32 mouse cellular contexts compared by ENCODE assay signal in the genomic region with DNA sequence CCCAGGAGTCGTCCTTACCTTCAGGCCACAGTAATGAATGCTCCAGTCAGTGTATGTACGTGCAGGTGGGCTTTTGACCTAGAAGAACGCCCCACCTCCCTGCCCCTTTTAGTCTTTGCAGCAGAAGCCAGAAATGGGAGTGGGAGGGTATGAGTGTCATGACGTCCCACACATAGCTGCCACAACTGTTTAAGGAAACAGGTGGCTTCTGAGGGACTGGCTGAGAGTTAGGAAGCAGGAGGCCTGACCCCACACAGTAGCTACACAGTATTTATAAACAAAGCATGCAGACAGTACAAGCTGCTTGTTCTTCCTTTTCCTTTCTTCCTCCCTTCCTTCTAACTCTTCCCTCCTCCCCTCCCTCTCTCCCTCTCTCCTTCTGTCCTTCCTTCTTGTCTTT.
A peak's percentile ranks its signal among the peaks of the same experiment; 100 is the strongest.
DNase-seq lines count a peak whose midpoint lies in the region; ATAC-seq and TF ChIP-seq lines count a peak whose summit lies in the region.
"Had no signal": no experiment of that assay in that cellular context is flagged by ENCODE, and none has a peak within 500 bp of the region (broad histone marks: within the 10 kb centered on the region; RNA-seq: fewer than 3 reads in every experiment).

No protein-coding gene starts in this region.

- H3K9ac ChIP-seq in forebrain, embryonic 15.5 days (replicated peaks), result no peak overlapping the region
- no peak overlapping the region for H3K9ac ChIP-seq in forebrain, embryonic 13.5 days
- H3K9ac ChIP-seq in heart, postnatal 0 days (replicated peaks; ENCODE audit: low read depth, low read length), result no peak overlapping the region
- H3K9ac ChIP-seq: embryonic facial prominence, embryonic 13.5 days; forebrain, embryonic 12.5 days; kidney, embryonic 15.5 days; liver, embryonic 13.5 days; neural tube, embryonic 15.5 days had no signal

- no peak for DNase-seq in heart, postnatal 0 days (ENCODE audit: low spot score)
- no peak for DNase-seq in heart, adult 9 months (ENCODE audit: low spot score in 2 of 2)
- DNase-seq in thymus, adult 2 months, result peak; percentile 2
- DNase-seq in thymus, postnatal 10 days (ENCODE audit: low spot score in 2 of 2), result no peak
- no peak for DNase-seq in adrenal gland, adult 18-20 months (ENCODE audit: low spot score in 2 of 2)
- DNase-seq: adrenal gland, postnatal 10 days; cerebellum, adult 11 months; cerebellum, adult 9-10 months; cerebellum, postnatal 36 days; embryo, embryonic 11 days; gastrocnemius, postnatal 14 days; heart, adult 11 months; heart, postnatal 10 days; kidney, adult 18-20 months; left cerebral cortex, postnatal 4 days; liver, embryonic 13.5 days; lung, adult 18-20 months; midbrain, embryonic 14.5 days; right cerebral cortex, adult 18-20 months; spleen, adult 18-20 months had no signal

- WGBS in forebrain, embryonic 15.5 days, result 85% methylated on average over 4 of the region's 4 CpGs
- 85% methylated on average over 4 of the region's 4 CpGs for WGBS in forebrain, embryonic 13.5 days
- WGBS in heart, postnatal 0 days, result 57% methylated on average over 4 of the region's 4 CpGs
- 24% methylated on average over 4 of the region's 4 CpGs for WGBS in thymus, adult 2 months

- TF ChIP-seq EP300 in heart, postnatal 0 days (IDR thresholded peaks at IDR 0.05; ENCODE audit: low read depth), result no peak

- H3K27ac ChIP-seq in forebrain, embryonic 15.5 days (replicated peaks), result no peak overlapping the region
- no peak overlapping the region for H3K27ac ChIP-seq in forebrain, embryonic 13.5 days
- H3K27ac ChIP-seq in heart, postnatal 0 days (ENCODE audit: low read depth), result 0 out of 2 replicates have a peak overlapping the region, but pooled peaks have one; percentile 5
- H3K27ac ChIP-seq in thymus, adult 2 months (ENCODE audit: control insufficient read depth, insufficient read depth, low read length), result no peak overlapping the region
- H3K27ac ChIP-seq: embryonic facial prominence, embryonic 13.5 days; forebrain, embryonic 12.5 days; kidney, embryonic 15.5 days; liver, embryonic 13.5 days; macrophage; neural tube, embryonic 15.5 days had no signal

- no peaks in the 10 kb centered on the region for H3K4me1 ChIP-seq in forebrain, embryonic 15.5 days
- no peaks in the 10 kb centered on the region for H3K4me1 ChIP-seq in forebrain, embryonic 13.5 days
- peaks cover 5% of the 10 kb centered on the region; the same call in 1 of the 2 replicates for H3K4me1 ChIP-seq in heart, postnatal 0 days (ENCODE audit: control insufficient read depth, insufficient read depth)
- H3K4me1 ChIP-seq in thymus, adult 2 months (replicated peaks; ENCODE audit: control insufficient read depth, insufficient read depth, low read length), result peaks cover 3% of the 10 kb centered on the region; the same call in 1 of the 2 replicates
- H3K4me1 ChIP-seq: embryonic facial prominence, embryonic 13.5 days; forebrain, embryonic 12.5 days; neural tube, embryonic 15.5 days had no signal

- no peak for TF ChIP-seq CTCF in heart, postnatal 0 days (IDR thresholded peaks at IDR 0.05; ENCODE audit: low read depth)
- no peak for TF ChIP-seq CTCF in thymus, adult 2 months (IDR thresholded peaks at IDR 0.05; ENCODE audit: borderline replicate concordance, control insufficient read depth, extremely low read depth, insufficient read depth, low read length, poor library complexity)

- no peak overlapping the region for H3K4me2 ChIP-seq in forebrain, embryonic 15.5 days (replicated peaks)
- H3K4me2 ChIP-seq in forebrain, embryonic 13.5 days, result no peak overlapping the region
- no peak overlapping the region for H3K4me2 ChIP-seq in heart, postnatal 0 days (ENCODE audit: low read depth, low read length)
- peak overlapping the region; percentile 20 for H3K4me2 ChIP-seq in myocyte (ENCODE audit: low read depth)
- H3K4me2 ChIP-seq: embryonic facial prominence, embryonic 13.5 days; forebrain, embryonic 12.5 days; heart, embryonic 11.5 days; kidney, embryonic 15.5 days; liver, embryonic 13.5 days; neural tube, embryonic 15.5 days had no signal

- no peak overlapping the region for H3ac ChIP-seq in myocyte (ENCODE audit: control insufficient read depth, insufficient read length)

- 0 out of 2 replicates have a peak, but pooled peaks cover 2% of the 10 kb centered on the region for H3K36me3 ChIP-seq in forebrain, embryonic 15.5 days
- H3K36me3 ChIP-seq in forebrain, embryonic 13.5 days (ENCODE audit: poor library complexity, severe bottlenecking), result peaks cover 22% of the 10 kb centered on the region
- H3K36me3 ChIP-seq in heart, postnatal 0 days (replicated peaks; ENCODE audit: control insufficient read depth, insufficient read depth, low read length), result peaks cover 9% of the 10 kb centered on the region; the same call in 1 of the 2 replicates
- H3K36me3 ChIP-seq in thymus, adult 2 months (ENCODE audit: control insufficient read depth, insufficient read depth, low read length), result no peaks in the 10 kb centered on the region
- no peaks in the 10 kb centered on the region for H3K36me3 ChIP-seq in myocyte (ENCODE audit: control insufficient read depth, insufficient read depth)
- H3K36me3 ChIP-seq: kidney, embryonic 15.5 days; liver, embryonic 13.5 days had no signal

- H3K27me3 ChIP-seq in forebrain, embryonic 15.5 days, result no peaks in the 10 kb centered on the region
- no peaks in the 10 kb centered on the region for H3K27me3 ChIP-seq in forebrain, embryonic 13.5 days
- H3K27me3 ChIP-seq in heart, postnatal 0 days (ENCODE audit: control insufficient read depth, insufficient read depth, low read length), result no peaks in the 10 kb centered on the region
- no peaks in the 10 kb centered on the region for H3K27me3 ChIP-seq in thymus, adult 2 months (ENCODE audit: control insufficient read depth, insufficient read depth, low read length)
- H3K27me3 ChIP-seq in myocyte (ENCODE audit: control insufficient read depth, insufficient read depth, insufficient read length), result no peaks in the 10 kb centered on the region
- H3K27me3 ChIP-seq: embryonic facial prominence, embryonic 13.5 days; forebrain, embryonic 12.5 days; kidney, embryonic 15.5 days; liver, embryonic 13.5 days; neural tube, embryonic 15.5 days had no signal

- H3K4me3 ChIP-seq in forebrain, embryonic 15.5 days, result no peak overlapping the region
- no peak overlapping the region for H3K4me3 ChIP-seq in forebrain, embryonic 13.5 days
- H3K4me3 ChIP-seq in heart, postnatal 0 days (ENCODE audit: low read depth, low read length), result no peak overlapping the region
- H3K4me3 ChIP-seq in thymus, adult 2 months (ENCODE audit: control insufficient read depth, insufficient read depth, low read length), result no peak overlapping the region
- no peak overlapping the region for H3K4me3 ChIP-seq in myocyte
- H3K4me3 ChIP-seq: embryonic facial prominence, embryonic 13.5 days; erythroblast, embryonic 14.5 days; forebrain, embryonic 12.5 days; kidney, embryonic 15.5 days; liver, embryonic 13.5 days; neural tube, embryonic 15.5 days had no signal

- no peaks in the 10 kb centered on the region for H3K79me2 ChIP-seq in myocyte (ENCODE audit: control insufficient read depth, insufficient read depth)

- peaks cover 4% of the 10 kb centered on the region; the same call in 1 of the 2 replicates for H3K9me3 ChIP-seq in forebrain, embryonic 15.5 days
- peaks cover 6% of the 10 kb centered on the region; the same call in 1 of the 2 replicates for H3K9me3 ChIP-seq in forebrain, embryonic 13.5 days (replicated peaks)
- H3K9me3 ChIP-seq in heart, postnatal 0 days (replicated peaks; ENCODE audit: control insufficient read depth, low read length), result 0 out of 2 replicates have a peak, but pooled peaks cover 6% of the 10 kb centered on the region
- H3K9me3 ChIP-seq: embryonic facial prominence, embryonic 13.5 days; G1E; kidney, embryonic 15.5 days; liver, embryonic 13.5 days; neural tube, embryonic 15.5 days had no signal

- 0 out of 2 replicates have a peak, but pooled peaks have one; percentile 32 for ATAC-seq in forebrain, embryonic 15.5 days (replicated peaks)
- no peak for ATAC-seq in forebrain, embryonic 13.5 days
- no peak for ATAC-seq in heart, postnatal 0 days (ENCODE audit: insufficient read depth, low read depth)
- ATAC-seq: hindbrain, embryonic 16.5 days had no signal

- no peak for TF ChIP-seq POLR2A in thymus, adult 2 months (IDR thresholded peaks at IDR 0.05; ENCODE audit: control insufficient read depth, extremely low read depth, insufficient read depth, low read length, poor library complexity)
- no peak for TF ChIP-seq POLR2A in myocyte (IDR thresholded peaks at IDR 0.05; ENCODE audit: insufficient read length, low read depth)

TF ChIP-seq in myocyte, 11 proteins besides CTCF, POLR2A, EP300 and RAD21:
- TF ChIP-seq MYOG (IDR thresholded peaks at IDR 0.05; ENCODE audit: control insufficient read depth in 1 of 3, insufficient read depth in 1 of 3, insufficient read length in 2 of 3, low read depth in 2 of 3), result peak in 2 of 3 experiments; percentile 4 to 78
- TF ChIP-seq E2F4 (IDR thresholded peaks at IDR 0.05; ENCODE audit: insufficient read depth), result no peak
- no peak for TF ChIP-seq TCF12 (IDR thresholded peaks at IDR 0.05; ENCODE audit: insufficient read depth, poor library complexity, severe bottlenecking)
- TF ChIP-seq TCF3 (IDR thresholded peaks at IDR 0.05; ENCODE audit: insufficient read length, low read depth), result no peak
- no peak for TF ChIP-seq REST (IDR thresholded peaks at IDR 0.05; ENCODE audit: insufficient read depth, insufficient read length)
- TF ChIP-seq MYOD1 (IDR thresholded peaks at IDR 0.05; ENCODE audit: control insufficient read depth in 1 of 3, insufficient read length in 2 of 3, low read depth in 2 of 3), result peak in 2 of 3 experiments; percentile 63 to 82
- TF ChIP-seq CEBPB (IDR thresholded peaks at IDR 0.05; ENCODE audit: insufficient read depth, poor library complexity, severe bottlenecking), result no peak
- no peak for TF ChIP-seq SRF (IDR thresholded peaks at IDR 0.05; ENCODE audit: control insufficient read depth, insufficient read length, low read depth)
- TF ChIP-seq POLR2AphosphoS2 (IDR thresholded peaks at IDR 0.05; ENCODE audit: insufficient read length, low read depth), result no peak
- no peak for TF ChIP-seq MAX (IDR thresholded peaks at IDR 0.05; ENCODE audit: low read depth)
- TF ChIP-seq USF1 (IDR thresholded peaks at IDR 0.05; ENCODE audit: low read depth), result no peak
